Mouse (Mus musculus) lung, adult 2 months (tissue): ENCODE results near the gene Diablo. TPM values are rescaled to one million over a fixed set of nuclear protein-coding genes. Genes with fewer than 3 reads are reported as not detected.

Source experiments
- DNase-seq: peaks from one replicate; pipeline ENCODE4 v3.0.0; 2022
- H3K4me1 ChIP-seq: fragments of 200-500 bp; 2 replicates; pipeline ENCODE4 v1.6.1; 2011; ENCODE audit warnings: low read length; ENCODE audit not compliant: control insufficient read depth, insufficient read depth
- H3K4me3 ChIP-seq: fragments of 200-500 bp; replicated peaks from 2 replicates; pipeline ENCODE3; 2011; ENCODE audit warnings: low read depth, mild to moderate bottlenecking, control low read depth, low read length; ENCODE audit errors: extremely low read depth
- CTCF ChIP-seq: fragments of 200-500 bp; IDR thresholded peaks from 2 replicates; pipeline ENCODE4 v1.5.1; 2011; ENCODE audit warnings: mild to moderate bottlenecking, low read length, control low read depth; ENCODE audit not compliant: insufficient read depth
- POLR2A ChIP-seq: fragments of 200-500 bp; IDR thresholded peaks from 2 replicates; pipeline ENCODE4 v1.6.1; 2011; ENCODE audit warnings: low read depth, mild to moderate bottlenecking, control low read depth, low read length, borderline replicate concordance; ENCODE audit errors: extremely low read depth
- WGBS: fragments of 180-500 bp; shearing (Covaris S2); methylation state at CpG from one replicate; pipeline ENCODE4 v1.1.7; 2018; 5-methylcytosine and 5-hydroxymethylcytosine counted together
- polyA plus RNA-seq: library from polyadenylated mRNA; depleted of rRNA; stranded (reverse); fragments of >200 nt; gene quantifications from 2 replicates; pipeline ENCODE4 v1.2.3, GENCODE M21; 2012; rRNA removed

Gene Diablo
- polyA plus RNA-seq, result 37.4 and 58.4 TPM in 2 replicates

DNA sequence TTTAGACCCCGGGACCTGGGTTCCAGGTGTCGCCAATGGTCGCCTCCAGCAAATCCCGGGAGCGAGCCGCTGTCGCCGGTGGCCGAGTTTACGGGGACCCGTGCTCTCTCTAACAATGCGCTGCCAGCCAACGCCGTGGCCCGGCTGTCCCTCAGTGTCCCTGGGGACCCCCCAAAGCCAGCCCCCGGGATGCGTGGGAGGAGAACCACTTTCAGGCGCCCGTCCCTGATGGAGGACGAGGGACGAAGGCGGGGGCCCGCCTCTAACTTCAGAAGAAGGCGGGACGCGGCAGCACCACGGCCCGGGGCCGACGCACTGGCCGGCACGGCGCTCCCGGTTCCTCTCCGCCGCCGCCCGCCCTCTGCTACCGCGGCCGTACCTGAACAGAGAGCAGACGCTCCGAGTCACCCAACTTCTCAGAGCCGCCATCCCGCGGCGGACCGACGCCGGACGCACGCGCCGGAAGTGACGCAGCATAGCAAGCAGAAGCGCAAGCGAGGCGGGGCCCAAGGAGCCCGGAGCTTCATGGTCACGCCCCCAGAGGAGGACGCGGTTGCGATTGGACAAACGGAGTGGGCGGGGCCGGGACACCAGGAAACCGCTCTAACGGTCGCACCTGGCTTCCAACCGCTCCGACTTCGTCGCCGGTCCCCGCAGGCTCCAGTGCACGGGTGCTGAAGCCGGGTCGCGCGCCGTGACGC is at the start of gene Diablo:
Gene Diablo, minus strand, starts transcription at position 485 of the 701 bp plus-strand sequence.
- DNase-seq, result peak; percentile 98
- Histone ChIP-seq H3K4me3 (peak within 1 kb of the TSS; percentile 86), H3K4me1 (peaks cover 4% of the 10 kb centered on the region)
- no peak for TF ChIP-seq CTCF
- TF ChIP-seq POLR2A, result peak; percentile 96
- WGBS, result under 1% methylated on average over 82 of the region's 82 CpGs

DNA sequence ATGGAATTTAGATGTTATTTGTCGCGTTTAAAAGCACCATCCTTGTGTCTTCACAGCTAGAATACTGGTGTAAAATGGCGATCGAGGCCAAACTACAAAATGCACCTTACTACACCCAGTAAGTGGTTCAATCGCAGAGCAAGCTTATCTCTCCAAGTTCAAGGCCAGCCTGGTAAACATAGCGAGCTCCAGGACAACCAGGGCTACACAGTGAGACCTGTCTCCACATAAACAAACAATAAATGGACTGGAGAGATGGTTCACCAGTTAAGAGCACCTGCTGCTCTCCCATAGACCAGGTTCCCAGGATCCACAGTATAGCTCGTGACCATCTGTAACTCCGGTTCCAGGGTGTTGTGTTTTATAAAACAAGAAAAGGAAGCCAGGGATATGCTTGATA is 49.4 kb upstream of the Diablo start:
- DNase-seq, result no peak
- TF ChIP-seq CTCF, result no peak
- TF ChIP-seq POLR2A, result no peak
- peaks cover 4% of the 10 kb centered on the region; the same call in 1 of the 2 replicates for H3K4me1 ChIP-seq
- H3K4me3 ChIP-seq, result no peak overlapping the region
- WGBS, result 58% methylated on average over 8 of the region's 8 CpGs

DNA sequence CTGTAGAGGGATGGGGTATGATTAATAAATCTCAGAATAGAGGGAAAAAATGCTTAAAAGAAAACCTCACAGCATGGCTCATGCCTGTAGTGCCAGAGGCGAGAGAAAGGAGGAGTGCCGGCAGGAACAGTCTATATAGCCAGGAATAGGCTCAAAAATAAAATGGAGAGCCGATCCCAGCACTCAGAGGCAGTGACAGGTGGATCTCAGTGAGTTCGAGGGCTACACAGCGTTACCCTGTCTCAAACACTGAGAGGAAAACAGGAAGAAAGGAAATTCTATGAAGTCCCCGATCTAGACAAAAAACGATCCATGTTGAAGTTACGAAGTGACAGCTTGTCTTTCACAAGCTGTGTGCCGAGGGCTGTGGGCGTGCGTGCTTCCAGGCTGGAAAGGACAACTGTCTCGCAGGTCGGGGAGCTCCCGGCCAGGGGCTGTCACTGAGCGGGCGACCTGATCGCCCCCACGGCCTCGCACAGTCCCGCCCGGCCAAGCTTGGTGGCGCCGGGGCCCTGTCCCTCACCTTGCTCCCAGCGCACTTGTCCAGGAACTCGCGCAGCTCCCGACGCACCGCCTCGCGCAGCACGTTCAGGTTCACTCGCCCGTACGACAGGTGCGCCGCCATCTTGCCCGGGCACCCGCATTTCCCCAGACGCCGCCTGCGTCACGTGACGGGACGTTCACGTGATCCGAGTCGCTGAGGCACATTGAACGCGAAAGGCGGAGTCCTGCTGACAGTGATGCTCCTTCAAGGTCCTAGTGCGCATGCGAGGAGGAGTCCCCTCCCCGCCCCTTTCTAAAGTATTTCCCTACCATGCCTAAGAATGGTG is 48.6 kb upstream of the Diablo start, which contains the start of gene Vps33a:
Gene Vps33a, minus strand, starts transcription at position 682 of the 830 bp plus-strand sequence.
- Histone ChIP-seq H3K4me3 (peak within 1 kb of the TSS; percentile 98), H3K4me1 (peaks cover 4% of the 10 kb centered on the region; the same call in 1 of the 2 replicates)
- TF ChIP-seq CTCF (no peak), POLR2A (peak; percentile 93)
- DNase-seq, result peak; percentile 93
- under 1% methylated on average over 54 of the region's 54 CpGs for WGBS

DNA sequence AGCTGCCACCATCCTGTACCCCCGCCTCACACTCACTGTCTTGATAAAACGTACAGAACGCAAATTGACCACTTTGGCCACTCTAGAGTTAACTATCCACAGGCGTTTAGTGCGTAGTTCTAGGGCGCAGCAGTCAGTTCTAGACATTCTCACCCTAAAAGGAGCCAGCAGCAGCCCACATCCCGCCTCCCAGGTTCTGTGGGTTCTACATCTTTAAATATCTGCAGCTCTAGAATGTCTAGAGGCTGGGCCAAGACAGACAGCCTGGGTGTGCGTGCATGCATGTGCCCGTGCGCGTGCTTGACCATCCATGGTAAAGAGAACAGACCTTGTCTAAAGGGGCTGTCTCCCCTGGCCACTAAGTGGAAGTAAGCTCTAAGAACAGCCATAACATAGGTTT is 37.2 kb upstream of the Diablo start:
- Histone ChIP-seq H3K4me3 (no peak overlapping the region), H3K4me1 (no peaks in the 10 kb centered on the region)
- DNase-seq, result no peak
- TF ChIP-seq POLR2A (no peak), CTCF (no peak)
- WGBS, result 94% methylated on average over 11 of the region's 11 CpGs

DNA sequence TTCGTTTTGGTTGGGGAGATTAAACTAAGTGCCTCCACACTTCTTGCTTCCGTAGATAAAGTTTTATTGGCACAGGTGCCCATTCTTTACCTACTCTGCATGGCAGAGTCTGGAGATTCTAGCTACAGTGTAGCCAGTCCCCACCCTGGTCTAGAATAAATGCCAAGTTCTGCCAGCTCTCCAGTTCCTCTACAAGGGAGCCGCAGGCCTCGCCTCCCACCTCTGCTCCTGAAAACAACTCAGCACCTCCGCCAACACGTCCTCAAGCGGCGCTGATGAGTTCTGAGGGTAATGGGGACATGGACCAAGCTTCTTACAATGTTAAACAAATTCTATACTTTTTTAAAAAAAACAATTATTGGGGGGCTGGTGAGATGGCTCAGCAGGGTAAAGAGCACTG is 35.6 kb upstream of the Diablo start:
- TF ChIP-seq CTCF, result no peak
- TF ChIP-seq POLR2A, result no peak
- WGBS, result 91% methylated on average over 8 of the region's 8 CpGs

DNA sequence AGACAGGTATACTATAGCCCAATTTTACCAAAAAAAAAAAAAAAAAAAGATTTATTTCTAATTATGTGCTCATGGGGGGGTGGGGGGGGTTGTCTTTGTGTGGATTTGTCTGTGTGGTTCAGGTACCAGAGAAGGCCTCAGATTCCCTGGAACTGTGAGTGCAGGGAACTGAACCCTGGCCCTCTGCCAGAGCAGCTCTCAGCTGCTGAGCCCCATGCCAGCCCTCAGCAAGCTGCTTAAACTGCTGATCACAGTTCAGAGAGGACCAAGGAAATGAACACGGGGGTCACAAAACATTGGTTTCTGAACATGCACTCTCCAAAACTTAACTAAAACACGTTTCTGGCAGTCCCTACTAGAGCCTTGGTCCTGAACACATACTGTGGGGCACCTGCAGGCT is 32.5 kb upstream of the Diablo start:
- DNase-seq, result no peak
- Histone ChIP-seq H3K4me1 (no peaks in the 10 kb centered on the region), H3K4me3 (no peak overlapping the region)
- TF ChIP-seq CTCF (no peak), POLR2A (no peak)
- WGBS, result 58% methylated on average over 2 of the region's 2 CpGs

More for the DNA sequence above, 35.6 kb upstream of the Diablo start:
- Histone ChIP-seq H3K4me1 (no peaks in the 10 kb centered on the region), H3K4me3 (no peak overlapping the region)
- no peak for DNase-seq

DNA sequence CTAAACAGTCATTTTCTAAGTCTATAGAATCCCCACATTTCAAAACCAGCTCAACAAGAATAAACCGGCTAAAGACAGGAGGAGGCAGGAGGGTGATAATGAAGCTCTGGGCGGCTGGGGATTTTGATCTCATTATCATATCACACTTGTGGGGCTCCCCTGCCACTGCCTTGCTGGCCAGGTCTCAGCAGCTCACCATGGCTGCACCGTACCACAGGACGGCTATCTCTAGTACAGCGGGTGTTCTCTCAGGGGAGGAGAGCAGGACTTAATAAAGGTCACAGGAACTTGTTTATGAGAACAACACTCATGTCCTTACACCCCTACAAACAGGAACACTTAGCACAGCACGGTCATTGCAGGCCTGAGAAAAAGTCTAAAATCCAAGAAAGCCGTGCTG is 31.7 kb upstream of the Diablo start:
- no peaks in the 10 kb centered on the region for H3K4me1 ChIP-seq
- WGBS, result 91% methylated on average over 7 of the region's 7 CpGs
- no peak overlapping the region for H3K4me3 ChIP-seq
- TF ChIP-seq CTCF, result no peak
- no peak for DNase-seq

DNA sequence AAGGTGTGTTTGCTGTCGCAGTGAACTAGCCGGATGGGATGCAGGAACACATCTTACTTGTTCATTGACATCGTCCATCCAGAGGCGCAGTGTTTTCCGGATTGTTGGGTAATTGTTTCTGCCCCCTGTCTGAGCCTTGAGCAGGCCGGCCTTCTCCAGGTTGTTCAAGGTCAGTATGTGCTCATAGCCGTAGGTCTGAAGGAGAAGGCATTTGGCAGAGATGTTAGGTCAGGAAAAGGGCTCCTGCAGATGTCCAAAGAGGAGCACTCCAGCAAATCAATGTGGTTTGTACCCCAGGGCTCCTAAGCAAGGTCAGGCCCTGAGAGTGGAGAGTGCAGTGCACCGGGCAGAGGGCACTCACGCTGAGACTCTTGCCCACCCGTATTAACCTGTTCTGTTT is 9.8 kb upstream of the Diablo start:
- TF ChIP-seq CTCF (no peak), POLR2A (no peak)
- 94% methylated on average over 10 of the region's 10 CpGs for WGBS
- no peak overlapping the region for H3K4me3 ChIP-seq
- no peaks in the 10 kb centered on the region for H3K4me1 ChIP-seq
- DNase-seq, result no peak

DNA sequence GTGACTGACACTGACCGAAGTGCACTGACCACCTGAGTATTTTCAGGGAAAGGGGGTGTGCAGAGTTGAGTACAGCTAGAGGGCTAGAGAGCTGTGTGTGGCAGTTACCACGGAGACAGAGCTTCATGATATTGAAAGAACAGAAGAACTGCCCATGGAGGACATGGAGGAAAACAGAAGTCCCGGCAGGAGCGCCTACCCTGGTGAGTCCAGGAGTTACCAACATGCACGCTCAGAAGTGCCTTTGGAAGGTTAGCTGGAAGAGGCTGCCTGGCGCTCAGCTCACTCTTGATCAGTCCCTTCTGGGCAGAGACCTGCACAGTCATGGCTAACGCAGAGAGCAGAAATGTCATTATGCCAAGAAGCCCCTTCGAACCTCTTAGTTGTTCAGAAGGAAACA is 6.1 kb upstream of the Diablo start:
- WGBS, result 84% methylated on average over 8 of the region's 8 CpGs

More for the DNA sequence above, 6.1 kb upstream of the Diablo start:
- DNase-seq, result no peak
- H3K4me1 ChIP-seq, result no peaks in the 10 kb centered on the region
- TF ChIP-seq CTCF (no peak), POLR2A (no peak)
- no peak overlapping the region for H3K4me3 ChIP-seq
